Comparison of ENCODE assay signal across 26 mouse cellular contexts in genomic region chr1:59094705-59095104, GRCm38 (mm10). TPM values are rescaled to one million over a fixed set of nuclear protein-coding genes. Genes with fewer than 3 reads are reported as not detected.
DNase-seq lines count a peak whose midpoint lies in the region; TF ChIP-seq lines count a peak whose summit lies in the region.
"Had no signal": no experiment of that assay in that cellular context is flagged by ENCODE, and none has a peak within 500 bp of the region (broad histone marks: within the 10 kb centered on the region; RNA-seq: fewer than 3 reads in every experiment).

Gene C2cd6, minus strand, starts transcription at chr1:59094900.

- no peaks in the 10 kb centered on the region for H3K79me2 ChIP-seq in CH12.LX (replicated peaks; ENCODE audit: control insufficient read depth, extremely low read depth, insufficient read depth, poor library complexity, severe bottlenecking)

- no peak for TF ChIP-seq EP300 in CH12.LX (IDR thresholded peaks at IDR 0.05; ENCODE audit: low read length)

- no peak for TF ChIP-seq CTCF in CH12.LX (conservative IDR thresholded peaks at IDR 0.05 in 1 of 2, IDR thresholded peaks at IDR 0.05 in 1 of 2; ENCODE audit: low read depth in 2 of 2, low read length in 2 of 2)

- H3K4me1 ChIP-seq in CH12.LX (ENCODE audit: control insufficient read depth in 1 of 2, insufficient read depth in 2 of 2), result peaks cover under 1 to 2% of the 10 kb centered on the region in 2 experiments; a peak in 2 of 4 replicates
- H3K4me1 ChIP-seq: embryonic facial prominence, embryonic 10.5 days; embryonic facial prominence, embryonic 12.5 days; forebrain, embryonic 13.5 days; forebrain, embryonic 15.5 days had no signal

- H3K27ac ChIP-seq in CH12.LX (ENCODE audit: insufficient read depth, low read depth), result no peak within 1 kb of the TSS
- H3K27ac ChIP-seq: embryonic facial prominence, embryonic 10.5 days; embryonic facial prominence, embryonic 12.5 days; forebrain, embryonic 13.5 days; forebrain, embryonic 15.5 days had no signal

- peaks cover 0 to 1% of the 10 kb centered on the region in 2 experiments for H3K36me3 ChIP-seq in CH12.LX (replicated peaks in 1 of 2; ENCODE audit: control insufficient read depth in 1 of 2, insufficient read depth in 1 of 2, low read length in 1 of 2)

- H3K27me3 ChIP-seq in CH12.LX (replicated peaks), result no peaks in the 10 kb centered on the region
- H3K27me3 ChIP-seq: embryonic facial prominence, embryonic 12.5 days; forebrain, embryonic 13.5 days; forebrain, embryonic 15.5 days; Patski had no signal

- no peak for DNase-seq in CH12.LX (ENCODE audit: extremely low read depth)
- DNase-seq in ES-CJ7 (ENCODE audit: low read depth, low spot score), result peak; percentile 32
- DNase-seq in R1 (ENCODE audit: low read depth, low spot score), result peak; percentile 38
- DNase-seq in testis, postnatal 14 days (ENCODE audit: low spot score), result peak; percentile 79
- no peak for DNase-seq in urinary bladder, postnatal 36 days (ENCODE audit: low spot score in 2 of 2)
- no peak for DNase-seq in heart, postnatal 10 days
- no peak for DNase-seq in left cerebral cortex, adult 8-10 months (ENCODE audit: low spot score in 2 of 2)
- DNase-seq: adrenal gland, adult 2 months; adrenal gland, postnatal 14 days; adrenal gland, postnatal 36 days; cerebellum, adult 11-12 months; cerebellum, adult 2 months; cerebellum, adult 9-10 months; cerebellum, postnatal 10 days; cerebellum, postnatal 25 days; forebrain, postnatal 0 days had no signal

- H3K4me3 ChIP-seq in CH12.LX (replicated peaks in 1 of 3; ENCODE audit: low read depth in 2 of 3, low read length in 2 of 3, poor library complexity in 1 of 3), result no peak within 1 kb of the TSS
- H3K4me3 ChIP-seq: embryonic facial prominence, embryonic 10.5 days; embryonic facial prominence, embryonic 12.5 days; forebrain, embryonic 13.5 days; forebrain, embryonic 15.5 days had no signal

- TF ChIP-seq RAD21 in CH12.LX (IDR thresholded peaks at IDR 0.05; ENCODE audit: low read depth, low read length), result no peak

- intact Hi-C loops in heart, postnatal 10 days (cut with DNase I), result no loop called here

- 0 out of 2 replicates have a peak within 1 kb of the TSS, but pooled peaks have one; percentile 42 for H3K4me2 ChIP-seq in CH12.LX (ENCODE audit: insufficient read depth, low read depth, poor library complexity, severe bottlenecking)
- H3K4me2 ChIP-seq: embryonic facial prominence, embryonic 12.5 days; forebrain, embryonic 13.5 days; forebrain, embryonic 15.5 days had no signal

- no peak for TF ChIP-seq POLR2A in CH12.LX (IDR thresholded peaks at IDR 0.05; ENCODE audit: low read depth, low read length)

- dilution Hi-C loops in CH12.LX (cut with MboI; ENCODE audit: extremely low pct_ligation_motif_present, extremely low pct_unique_long_range_greater_than_20kb, low sequenced_read_pairs), result no loop called here

- in situ Hi-C loops in CH12.LX (cut with MboI; ENCODE audit: low pct_ligation_motif_present, low pct_unique_long_range_greater_than_20kb, low sequenced_read_pairs), result no loop called here

- no peaks in the 10 kb centered on the region for H3K9me3 ChIP-seq in CH12.LX (replicated peaks; ENCODE audit: low read length)
- H3K9me3 ChIP-seq: embryonic facial prominence, embryonic 10.5 days; embryonic facial prominence, embryonic 12.5 days; forebrain, embryonic 13.5 days; forebrain, embryonic 15.5 days; G1E had no signal

- no peak within 1 kb of the TSS for H3K9ac ChIP-seq in CH12.LX (ENCODE audit: insufficient read depth, low read depth)
- H3K9ac ChIP-seq: embryonic facial prominence, embryonic 12.5 days; forebrain, embryonic 13.5 days; forebrain, embryonic 15.5 days; forebrain, postnatal 0 days had no signal

TF ChIP-seq in CH12.LX, 34 proteins besides CTCF, POLR2A, EP300 and RAD21:
- TF ChIP-seq TBP (conservative IDR thresholded peaks at IDR 0.05; ENCODE audit: low read depth, low read length), result no peak

RNA-seq across cellular contexts. Expression of gene C2cd6, which starts in this region (rescaled TPM):
- not detected in 2 replicates for total RNA-seq in CH12.LX (2012; rRNA removed)
- not detected in 2 replicates for total RNA-seq in CH12.LX (2014; rRNA removed)
- not detected in 2 replicates for polyA plus RNA-seq in CH12.LX (2012; ENCODE audit: insufficient read length, low read depth)
- not detected for total RNA-seq in heart, postnatal 10 days (2021)
- not detected for total RNA-seq in left cerebral cortex, adult 8-10 months (2022)
- total RNA-seq: adrenal gland, adult 2 months; adrenal gland, postnatal 14 days; adrenal gland, postnatal 36 days; forebrain, postnatal 0 days; G1E had no signal
- polyA plus RNA-seq: adrenal gland, adult 2 months; C2C12; cerebellum, adult 2 months; cortical plate, adult 2 months; embryonic facial prominence, embryonic 10.5 days; embryonic facial prominence, embryonic 12.5 days; embryonic facial prominence, embryonic 14.5 days; forebrain, embryonic 11.5 days; forebrain, embryonic 13.5 days; forebrain, embryonic 15.5 days; forebrain, postnatal 0 days; G1E; Patski had no signal

Comparison
In these comparisons a context has a peak if more than half of its experiments do, and no peak if none do; other contexts are left out.
1. DNase-seq: peak in ES-CJ7 (single experiment), R1 (single experiment) and testis, postnatal 14 days (single experiment); none in CH12.LX (single experiment), urinary bladder, postnatal 36 days (0 of 2), heart, postnatal 10 days (0 of 2) and left cerebral cortex, adult 8-10 months (0 of 2).